Comparison of ENCODE assay signal across 8 mouse cellular contexts in genomic region chr1:171262594-171263130, GRCm38 (mm10). TPM values are rescaled to one million over a fixed set of nuclear protein-coding genes. Genes with fewer than 3 reads are reported as not detected.
A peak's percentile ranks its signal among the peaks of the same experiment; 100 is the strongest.
DNase-seq lines count a peak whose midpoint lies in the region; ATAC-seq and TF ChIP-seq lines count a peak whose summit lies in the region.

No protein-coding gene starts in this region.

- no peak overlapping the region for H3K4me3 ChIP-seq in spleen, adult 2 months (ENCODE audit: extremely low read depth, insufficient read depth, insufficient read length)
- peak overlapping the region; percentile 28 for H3K4me3 ChIP-seq in forebrain, embryonic 12.5 days (replicated peaks)
- peak overlapping the region; percentile 33 for H3K4me3 ChIP-seq in heart, embryonic 16.5 days (ENCODE audit: low read length)
- H3K4me3 ChIP-seq in liver, embryonic 13.5 days (replicated peaks), result no peak overlapping the region
- H3K4me3 ChIP-seq in neural tube, embryonic 13.5 days, result peak overlapping the region; percentile 28
- no peak overlapping the region for H3K4me3 ChIP-seq in thymus, adult 2 months (ENCODE audit: control insufficient read depth, insufficient read depth, low read length)

- H3K27ac ChIP-seq in spleen, adult 2 months (ENCODE audit: insufficient read depth, low read length), result peak overlapping the region; percentile 7
- peak overlapping the region; percentile 78 for H3K27ac ChIP-seq in forebrain, embryonic 12.5 days
- H3K27ac ChIP-seq in heart, embryonic 16.5 days (ENCODE audit: low read length), result peak overlapping the region; percentile 92
- peak overlapping the region; percentile 67 for H3K27ac ChIP-seq in liver, embryonic 13.5 days
- H3K27ac ChIP-seq in neural tube, embryonic 13.5 days (replicated peaks), result peak overlapping the region; percentile 87
- no peak overlapping the region for H3K27ac ChIP-seq in thymus, adult 2 months (ENCODE audit: control insufficient read depth, insufficient read depth, low read length)

- H3K9me3 ChIP-seq in forebrain, embryonic 12.5 days, result no peaks in the 10 kb centered on the region
- H3K9me3 ChIP-seq in heart, embryonic 16.5 days (replicated peaks; ENCODE audit: control insufficient read depth, low read length), result no peaks in the 10 kb centered on the region
- no peaks in the 10 kb centered on the region for H3K9me3 ChIP-seq in liver, embryonic 13.5 days (replicated peaks)
- no peaks in the 10 kb centered on the region for H3K9me3 ChIP-seq in neural tube, embryonic 13.5 days

- 3% methylated on average over 8 of the region's 8 CpGs for WGBS in spleen, adult 2 months
- WGBS in forebrain, embryonic 12.5 days, result 6% methylated on average over 8 of the region's 8 CpGs
- WGBS in heart, embryonic 16.5 days, result 1% methylated on average over 8 of the region's 8 CpGs
- 5% methylated on average over 8 of the region's 8 CpGs for WGBS in liver, embryonic 13.5 days (ENCODE audit: insufficient replicate concordance)
- WGBS in neural tube, embryonic 13.5 days, result 4% methylated on average over 8 of the region's 8 CpGs
- WGBS in thymus, adult 2 months, result 1% methylated on average over 8 of the region's 8 CpGs

- H3K27me3 ChIP-seq in spleen, adult 2 months (ENCODE audit: control insufficient read depth, insufficient read depth, low read length), result 0 out of 2 replicates have a peak, but pooled peaks cover 2% of the 10 kb centered on the region
- peaks cover 8% of the 10 kb centered on the region; the same call in 1 of the 2 replicates for H3K27me3 ChIP-seq in forebrain, embryonic 12.5 days
- H3K27me3 ChIP-seq in heart, embryonic 16.5 days (ENCODE audit: control insufficient read depth, insufficient read depth, low read length), result no peaks in the 10 kb centered on the region
- peaks cover 43% of the 10 kb centered on the region for H3K27me3 ChIP-seq in liver, embryonic 13.5 days
- no peaks in the 10 kb centered on the region for H3K27me3 ChIP-seq in neural tube, embryonic 13.5 days
- H3K27me3 ChIP-seq in thymus, adult 2 months (ENCODE audit: control insufficient read depth, insufficient read depth, low read length), result no peaks in the 10 kb centered on the region

- no peaks in the 10 kb centered on the region for H3K36me3 ChIP-seq in spleen, adult 2 months (ENCODE audit: control insufficient read depth, insufficient read depth, low read length)
- H3K36me3 ChIP-seq in forebrain, embryonic 12.5 days (replicated peaks), result no peaks in the 10 kb centered on the region
- H3K36me3 ChIP-seq in heart, embryonic 16.5 days (ENCODE audit: control insufficient read depth, insufficient read depth), result no peaks in the 10 kb centered on the region
- no peaks in the 10 kb centered on the region for H3K36me3 ChIP-seq in liver, embryonic 13.5 days
- H3K36me3 ChIP-seq in neural tube, embryonic 13.5 days, result no peaks in the 10 kb centered on the region
- no peaks in the 10 kb centered on the region for H3K36me3 ChIP-seq in thymus, adult 2 months (ENCODE audit: control insufficient read depth, insufficient read depth, low read length)

- TF ChIP-seq CTCF in spleen, adult 2 months (IDR thresholded peaks at IDR 0.05; ENCODE audit: extremely low read depth, insufficient read depth, insufficient read length, insufficient replicate concordance), result no peak
- no peak for TF ChIP-seq CTCF in thymus, adult 2 months (IDR thresholded peaks at IDR 0.05; ENCODE audit: borderline replicate concordance, control insufficient read depth, extremely low read depth, insufficient read depth, low read length, poor library complexity)

- TF ChIP-seq POLR2A in spleen, adult 2 months (IDR thresholded peaks at IDR 0.05; ENCODE audit: low read depth, low read length), result no peak
- no peak for TF ChIP-seq POLR2A in thymus, adult 2 months (IDR thresholded peaks at IDR 0.05; ENCODE audit: control insufficient read depth, extremely low read depth, insufficient read depth, low read length, poor library complexity)

- no peaks in the 10 kb centered on the region; the same call in 1 of the 2 replicates for H3K4me1 ChIP-seq in spleen, adult 2 months (ENCODE audit: control insufficient read depth, insufficient read depth, insufficient read length)
- peaks cover 18% of the 10 kb centered on the region for H3K4me1 ChIP-seq in forebrain, embryonic 12.5 days
- H3K4me1 ChIP-seq in heart, embryonic 16.5 days (ENCODE audit: control insufficient read depth, insufficient read depth, low read length), result peaks cover 25% of the 10 kb centered on the region
- peaks cover 40% of the 10 kb centered on the region for H3K4me1 ChIP-seq in liver, embryonic 13.5 days (replicated peaks)
- peaks cover 9% of the 10 kb centered on the region for H3K4me1 ChIP-seq in neural tube, embryonic 13.5 days (replicated peaks)
- H3K4me1 ChIP-seq in thymus, adult 2 months (replicated peaks; ENCODE audit: control insufficient read depth, insufficient read depth, low read length), result 0 out of 2 replicates have a peak, but pooled peaks cover 2% of the 10 kb centered on the region

- peak; percentile 71 for ATAC-seq in forebrain, embryonic 12.5 days (ENCODE audit: low FRiP score)
- peak; percentile 78 for ATAC-seq in heart, embryonic 16.5 days (replicated peaks; ENCODE audit: extremely low read depth, insufficient read depth, low FRiP score)
- peak; percentile 16; the same call in 1 of the 2 replicates for ATAC-seq in liver, embryonic 13.5 days (ENCODE audit: low read depth)
- peak; percentile 64 for ATAC-seq in neural tube, embryonic 13.5 days (ENCODE audit: low read depth)

- peak overlapping the region; percentile 29; the same call in 1 of the 2 replicates for H3K9ac ChIP-seq in forebrain, embryonic 12.5 days
- peak overlapping the region; percentile 70 for H3K9ac ChIP-seq in heart, embryonic 16.5 days (ENCODE audit: low read length)
- H3K9ac ChIP-seq in liver, embryonic 13.5 days, result no peak overlapping the region
- peak overlapping the region; percentile 62 for H3K9ac ChIP-seq in neural tube, embryonic 13.5 days

- no peak for DNase-seq in spleen, adult 2 months (ENCODE audit: low read depth in 1 of 2, low spot score in 2 of 2)
- no peak for DNase-seq in spleen, adult 18-20 months
- DNase-seq in kidney, postnatal 14 days, result peak; percentile 89
- no peak for DNase-seq in liver, embryonic 13.5 days
- DNase-seq in thymus, adult 2 months, result no peak

- H3K4me2 ChIP-seq in forebrain, embryonic 12.5 days, result peak overlapping the region; percentile 48
- H3K4me2 ChIP-seq in heart, embryonic 16.5 days (ENCODE audit: low read depth, low read length), result peak overlapping the region; percentile 68
- H3K4me2 ChIP-seq in liver, embryonic 13.5 days, result peak overlapping the region; percentile 36
- H3K4me2 ChIP-seq in neural tube, embryonic 13.5 days, result peak overlapping the region; percentile 56

RNA-seq across cellular contexts. Expression of gene B4galt3, which starts 7.5 kb away (rescaled TPM):
- 59.5 and 67.8 TPM in 2 replicates for polyA plus RNA-seq in spleen, adult 2 months (2012; rRNA removed)
- 78.1 and 78.6 TPM in 2 replicates for polyA plus RNA-seq in forebrain, embryonic 12.5 days (2016; fragmentation: Nextera tagmentation; extraction: Ambion mirVana)
- polyA plus RNA-seq in heart, embryonic 16.5 days (2015; fragmentation: Nextera tagmentation; extraction: Ambion mirVana), result 47.5 and 54.9 TPM in 2 replicates
- 24.9 and 26.5 TPM in 2 replicates for polyA plus RNA-seq in liver, embryonic 13.5 days (2015; fragmentation: Nextera tagmentation; extraction: Ambion mirVana)
- polyA plus RNA-seq in neural tube, embryonic 13.5 days (2015; fragmentation: Nextera tagmentation; extraction: Ambion mirVana), result 94.0 and 97.8 TPM in 2 replicates
- 97.0 and 98.9 TPM in 2 replicates for polyA plus RNA-seq in thymus, adult 2 months (2012; rRNA removed)

RNA-seq across cellular contexts. Expression of gene Ndufs2, which starts 11.5 kb away (rescaled TPM):
- 52.4 and 59.6 TPM in 2 replicates for polyA plus RNA-seq in spleen, adult 2 months (2012; rRNA removed)
- polyA plus RNA-seq in forebrain, embryonic 12.5 days (2016; fragmentation: Nextera tagmentation; extraction: Ambion mirVana), result 209 and 213 TPM in 2 replicates
- polyA plus RNA-seq in heart, embryonic 16.5 days (2015; fragmentation: Nextera tagmentation; extraction: Ambion mirVana), result 659 and 700 TPM in 2 replicates
- 152 and 167 TPM in 2 replicates for polyA plus RNA-seq in liver, embryonic 13.5 days (2015; fragmentation: Nextera tagmentation; extraction: Ambion mirVana)
- 257 and 263 TPM in 2 replicates for polyA plus RNA-seq in neural tube, embryonic 13.5 days (2015; fragmentation: Nextera tagmentation; extraction: Ambion mirVana)
- polyA plus RNA-seq in thymus, adult 2 months (2012; rRNA removed), result 131 and 154 TPM in 2 replicates

RNA-seq across cellular contexts. Expression of gene Adamts4, which starts 12.4 kb away (rescaled TPM):
- 0.63 and 0.64 TPM in 2 replicates for polyA plus RNA-seq in spleen, adult 2 months (2012; rRNA removed)
- polyA plus RNA-seq in forebrain, embryonic 12.5 days (2016; fragmentation: Nextera tagmentation; extraction: Ambion mirVana), result 8.9 TPM in 2 replicates
- polyA plus RNA-seq in heart, embryonic 16.5 days (2015; fragmentation: Nextera tagmentation; extraction: Ambion mirVana), result 4.4 and 5.7 TPM in 2 replicates
- 0.43 and 0.46 TPM in 2 replicates for polyA plus RNA-seq in liver, embryonic 13.5 days (2015; fragmentation: Nextera tagmentation; extraction: Ambion mirVana)
- polyA plus RNA-seq in neural tube, embryonic 13.5 days (2015; fragmentation: Nextera tagmentation; extraction: Ambion mirVana), result 3.0 and 4.3 TPM in 2 replicates
- 0.73 and 0.90 TPM in 2 replicates for polyA plus RNA-seq in thymus, adult 2 months (2012; rRNA removed)

RNA-seq across cellular contexts. Expression of gene Ppox, which starts 18.3 kb away (rescaled TPM):
- polyA plus RNA-seq in spleen, adult 2 months (2012; rRNA removed), result 64.6 and 66.0 TPM in 2 replicates
- polyA plus RNA-seq in forebrain, embryonic 12.5 days (2016; fragmentation: Nextera tagmentation; extraction: Ambion mirVana), result 58.7 and 68.0 TPM in 2 replicates
- 32.4 and 41.9 TPM in 2 replicates for polyA plus RNA-seq in heart, embryonic 16.5 days (2015; fragmentation: Nextera tagmentation; extraction: Ambion mirVana)
- polyA plus RNA-seq in liver, embryonic 13.5 days (2015; fragmentation: Nextera tagmentation; extraction: Ambion mirVana), result 174 and 175 TPM in 2 replicates
- 43.1 and 47.2 TPM in 2 replicates for polyA plus RNA-seq in neural tube, embryonic 13.5 days (2015; fragmentation: Nextera tagmentation; extraction: Ambion mirVana)
- polyA plus RNA-seq in thymus, adult 2 months (2012; rRNA removed), result 71.5 and 78.5 TPM in 2 replicates

RNA-seq across cellular contexts. Expression of gene Usp21, which starts 25.1 kb away (rescaled TPM):
- polyA plus RNA-seq in spleen, adult 2 months (2012; rRNA removed), result 40.9 and 46.4 TPM in 2 replicates
- 119 and 125 TPM in 2 replicates for polyA plus RNA-seq in forebrain, embryonic 12.5 days (2016; fragmentation: Nextera tagmentation; extraction: Ambion mirVana)
- polyA plus RNA-seq in heart, embryonic 16.5 days (2015; fragmentation: Nextera tagmentation; extraction: Ambion mirVana), result 48.5 and 55.8 TPM in 2 replicates
- 25.8 and 26.7 TPM in 2 replicates for polyA plus RNA-seq in liver, embryonic 13.5 days (2015; fragmentation: Nextera tagmentation; extraction: Ambion mirVana)
- polyA plus RNA-seq in neural tube, embryonic 13.5 days (2015; fragmentation: Nextera tagmentation; extraction: Ambion mirVana), result 89.3 and 97.3 TPM in 2 replicates
- polyA plus RNA-seq in thymus, adult 2 months (2012; rRNA removed), result 77.0 and 79.1 TPM in 2 replicates

Comparison
In these comparisons a context has a peak if more than half of its experiments do, and no peak if none do; other contexts are left out.
1. H3K4me3 ChIP-seq: peak in forebrain, embryonic 12.5 days (single experiment), heart, embryonic 16.5 days (single experiment) and neural tube, embryonic 13.5 days (single experiment); none in spleen, adult 2 months (single experiment), liver, embryonic 13.5 days (single experiment) and thymus, adult 2 months (single experiment).
2. ATAC-seq: peak in every context shown above with its lines; median percentile 78 in heart, embryonic 16.5 days; 71 in forebrain, embryonic 12.5 days; 64 in neural tube, embryonic 13.5 days; 16 in liver, embryonic 13.5 days.
3. Peak in every context shown above with its lines, with median percentiles within 50 percentile points of each other: H3K4me2 ChIP-seq.